Mouse (Mus musculus) liver, postnatal 0 days (tissue): ENCODE data around the gene H2-DMa. TPM values are rescaled to one million over a fixed set of nuclear protein-coding genes. Genes with fewer than 3 reads are reported as not detected.

Source experiments
- ATAC-seq: fragments of 200-750 bp; cut with Nextera tagmentation; 2 replicates; pipeline ENCODE4 v1.8.0; 2017; ENCODE audit warnings: mild to moderate bottlenecking, moderate library complexity
- DNase-seq: peaks from one replicate; pipeline ENCODE4 v3.0.0-alpha.2; 2016
- H3K27ac ChIP-seq: fragments of 300-500 bp; sonication (generic); 2 replicates; pipeline ENCODE4 v1.5.1; 2014; ENCODE audit warnings: antibody characterized with exemption, moderate library complexity, mild to moderate bottlenecking, low read depth
- H3K27me3 ChIP-seq: fragments of 300-500 bp; sonication (generic); 2 replicates; pipeline ENCODE4 v1.6.1; 2014; ENCODE audit warnings: low read length, control low read depth, mixed read lengths; ENCODE audit not compliant: insufficient read depth
- H3K36me3 ChIP-seq: fragments of 300-500 bp; sonication (generic); replicated peaks from 2 replicates; pipeline ENCODE4 v1.6.1; 2014; ENCODE audit warnings: mild to moderate bottlenecking, control low read depth, low read length, moderate library complexity, mixed read lengths; ENCODE audit not compliant: insufficient read depth
- H3K4me1 ChIP-seq: fragments of 300-500 bp; sonication (generic); 2 replicates; pipeline ENCODE4 v1.6.1; 2014; ENCODE audit warnings: antibody characterized with exemption, mild to moderate bottlenecking, control low read depth; ENCODE audit not compliant: insufficient read depth
- H3K4me2 ChIP-seq: fragments of 300-500 bp; sonication (generic); 2 replicates; pipeline ENCODE4 v1.6.1; 2014; ENCODE audit warnings: low read depth, mild to moderate bottlenecking, low read length, moderate library complexity, mixed read lengths
- H3K4me3 ChIP-seq: fragments of 300-500 bp; sonication (generic); 2 replicates; pipeline ENCODE4 v1.5.1; 2014; ENCODE audit warnings: low read depth, low read length
- H3K9ac ChIP-seq: fragments of 300-500 bp; sonication (generic); replicated peaks from 2 replicates; pipeline ENCODE4 v1.6.1; 2014; ENCODE audit warnings: mild to moderate bottlenecking, moderate library complexity
- H3K9me3 ChIP-seq: fragments of 300-500 bp; sonication (generic); 2 replicates; pipeline ENCODE4 v1.6.1; 2016; ENCODE audit warnings: mild to moderate bottlenecking, control low read depth, low read length, mixed read lengths
- CTCF ChIP-seq: sonication (generic); IDR thresholded peaks from 2 replicates; pipeline ENCODE4 v1.5.1; 2016; ENCODE audit warnings: antibody characterized with exemption, low read depth
- EP300 ChIP-seq: IDR thresholded peaks from 2 replicates; pipeline ENCODE4 v1.6.1; 2016; ENCODE audit warnings: antibody characterized with exemption, low read depth, mild to moderate bottlenecking
- WGBS: fragments of 180-500 bp; shearing (Covaris S2); extraction: QIAGEN DNeasy Blood & Tissue Kit; methylation state at CpG from one replicate; pipeline ENCODE4 v1.1.7; 2014; ENCODE audit not compliant: insufficient replicate concordance; 5-methylcytosine and 5-hydroxymethylcytosine counted together
- polyA plus RNA-seq: library from polyadenylated mRNA; unstranded; fragments of >200 nt; fragmentation: Nextera tagmentation; extraction: Ambion mirVana; gene quantifications from 2 replicates; pipeline ENCODE4 v1.2.1, GENCODE M21; 2015

Gene H2-DMa
- polyA plus RNA-seq, 1 experiment from 2014 or later = 11.9 TPM

DNA sequence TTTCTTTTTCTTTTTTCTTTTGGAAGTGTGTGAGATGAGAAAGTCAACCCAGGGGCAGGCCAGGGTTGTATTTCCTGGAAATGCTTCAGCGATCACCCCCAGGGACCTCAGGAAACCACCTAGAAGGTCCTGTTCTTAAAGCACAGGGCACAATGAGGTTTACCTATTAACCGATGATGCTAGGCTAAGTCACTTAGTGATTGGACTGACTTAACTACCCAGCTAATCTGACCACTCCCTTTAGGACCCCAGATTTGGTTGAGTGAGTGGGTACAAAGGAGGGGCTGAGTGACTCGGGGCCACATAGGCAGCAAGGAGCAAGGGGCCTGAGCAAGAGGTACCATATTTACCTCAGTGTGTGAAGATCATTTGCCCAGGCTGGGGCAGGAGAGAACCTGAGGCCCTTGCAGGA is 25.6 kb downstream of the H2-DMa start:
- Histone ChIP-seq H3K4me1 (no peaks in the 10 kb centered on the region), H3K9me3 (no peaks in the 10 kb centered on the region), H3K27ac (no peak overlapping the region), H3K4me2 (no peak overlapping the region), H3K36me3 (no peaks in the 10 kb centered on the region), H3K4me3 (no peak overlapping the region), H3K27me3 (peaks cover 12% of the 10 kb centered on the region), H3K9ac (no peak overlapping the region)
- DNase-seq (no peak), ATAC-seq (no peak)
- WGBS = 51% methylated on average over 3 of the region's 3 CpGs
- TF ChIP-seq CTCF (no peak), EP300 (no peak)

GRCm38 (mm10) chr17:34152923-34153322 is 33.6 kb downstream of the H2-DMa start, which contains the start of gene H2-DMb1:
Gene H2-DMb1, plus strand, starts transcription at chr17:34153072.
- 45% methylated on average over 4 of the region's 4 CpGs for WGBS
- Histone ChIP-seq H3K4me3 (no peak within 1 kb of the TSS), H3K36me3 (no peaks in the 10 kb centered on the region), H3K27ac (no peak within 1 kb of the TSS), H3K4me2 (no peak within 1 kb of the TSS), H3K4me1 (no peaks in the 10 kb centered on the region), H3K27me3 (no peaks in the 10 kb centered on the region), H3K9ac (no peak within 1 kb of the TSS), H3K9me3 (no peaks in the 10 kb centered on the region)
- ATAC-seq = peak; percentile 59
- TF ChIP-seq EP300 (no peak), CTCF (no peak)
- no peak for DNase-seq

GRCm38 (mm10) chr17:34155534-34155933 is 36.2 kb downstream of the H2-DMa start:
- no peak overlapping the region for H3K9ac ChIP-seq
- WGBS = 65% methylated on average over 5 of the region's 5 CpGs
- no peaks in the 10 kb centered on the region for H3K4me1 ChIP-seq
- H3K4me3 ChIP-seq = no peak overlapping the region
- TF ChIP-seq EP300 = no peak
- TF ChIP-seq CTCF = no peak
- DNase-seq (no peak), ATAC-seq (no peak)
- no peak overlapping the region for H3K4me2 ChIP-seq
- H3K27me3 ChIP-seq = no peaks in the 10 kb centered on the region
- H3K9me3 ChIP-seq = no peaks in the 10 kb centered on the region
- no peaks in the 10 kb centered on the region for H3K36me3 ChIP-seq
- no peak overlapping the region for H3K27ac ChIP-seq

DNA sequence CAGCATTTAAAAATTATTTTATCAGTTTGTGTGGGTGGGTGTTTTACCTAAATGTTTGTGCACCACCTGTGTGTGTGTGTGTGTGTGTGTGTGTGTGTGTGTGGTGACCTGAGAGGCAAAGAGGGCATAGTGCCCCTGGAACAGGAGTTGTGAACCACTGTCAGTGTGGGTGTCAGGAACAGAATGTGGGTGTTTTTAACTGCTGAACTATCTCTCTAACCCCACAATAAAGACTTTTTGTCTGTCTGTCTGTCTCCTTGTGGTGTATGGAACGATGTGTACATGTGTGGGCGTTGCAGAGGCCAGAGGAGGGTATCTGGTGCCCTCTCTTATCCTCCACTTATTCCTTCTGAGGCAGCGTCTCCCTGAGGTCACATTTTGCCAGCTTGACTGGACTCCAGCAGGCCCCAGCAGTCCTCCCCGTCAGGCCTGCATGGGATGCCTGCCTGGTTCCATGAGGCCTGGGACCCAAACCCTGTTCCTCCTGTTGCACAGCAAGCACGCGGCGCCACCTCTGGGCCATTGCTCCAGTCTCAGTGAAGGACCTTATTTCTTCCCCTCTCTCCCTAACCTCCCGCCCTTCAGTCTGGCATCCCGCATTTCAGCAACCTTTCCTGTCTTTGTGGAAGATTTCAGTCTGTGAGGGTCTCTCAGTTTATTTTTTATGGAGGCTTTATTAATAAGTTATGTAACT is 45.0 kb downstream of the H2-DMa start:
- peak; percentile 24 for DNase-seq
- no peaks in the 10 kb centered on the region for H3K36me3 ChIP-seq
- TF ChIP-seq CTCF (peak; percentile 52), EP300 (no peak)
- no peak for ATAC-seq
- WGBS = 42% methylated on average over 9 of the region's 9 CpGs
- H3K27me3 ChIP-seq = no peaks in the 10 kb centered on the region
- no peak overlapping the region for H3K4me2 ChIP-seq
- H3K4me1 ChIP-seq = no peaks in the 10 kb centered on the region
- no peak overlapping the region for H3K9ac ChIP-seq
- H3K4me3 ChIP-seq = no peak overlapping the region
- H3K9me3 ChIP-seq = no peaks in the 10 kb centered on the region
- no peak overlapping the region for H3K27ac ChIP-seq

DNA sequence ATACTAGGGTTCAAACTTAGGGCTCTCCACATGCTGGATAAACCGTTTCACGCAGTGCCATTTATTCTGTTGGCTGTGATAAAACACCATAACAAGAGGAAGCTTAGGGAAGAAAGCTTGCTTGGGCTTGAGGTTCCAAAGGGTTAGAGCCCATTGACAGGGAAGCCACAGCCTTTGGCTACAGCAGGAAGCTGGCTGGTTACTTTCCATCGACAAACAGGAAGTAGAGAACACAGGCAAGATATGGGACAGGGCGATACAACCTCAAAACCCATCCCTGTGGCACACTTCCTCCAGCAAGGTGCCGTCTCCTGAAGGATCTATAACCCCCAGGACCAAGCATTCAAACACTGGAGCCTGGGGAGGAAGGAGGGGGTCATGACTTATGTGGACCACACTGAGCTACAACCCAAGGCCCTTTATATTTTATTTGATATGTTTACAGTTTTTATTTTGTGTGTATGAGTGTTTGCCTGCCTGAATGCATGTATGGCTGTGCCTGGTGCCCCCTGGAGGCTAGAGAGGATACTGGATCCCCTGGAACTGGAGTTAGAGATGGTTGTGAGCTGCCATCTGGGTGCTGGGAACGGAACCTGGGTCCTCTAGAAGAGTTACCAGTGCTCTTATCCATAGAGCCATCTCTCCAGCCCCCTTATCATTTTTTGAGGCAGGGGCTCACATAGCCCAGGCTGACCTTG is 45.8 kb downstream of the H2-DMa start:
- DNase-seq (peak; percentile 24), ATAC-seq (no peak; the same call in 1 of the 2 replicates)
- Histone ChIP-seq H3K36me3 (no peaks in the 10 kb centered on the region), H3K9ac (no peak overlapping the region), H3K4me1 (no peaks in the 10 kb centered on the region), H3K9me3 (no peaks in the 10 kb centered on the region), H3K27ac (no peak overlapping the region), H3K4me2 (no peak overlapping the region), H3K27me3 (no peaks in the 10 kb centered on the region), H3K4me3 (no peak overlapping the region)
- WGBS = 42% methylated on average over 6 of the region's 6 CpGs
- TF ChIP-seq EP300 (no peak), CTCF (peak; percentile 50)

- H3K4me1 ChIP-seq = peaks cover 3% of the 10 kb centered on the region
- H3K27me3 ChIP-seq = no peaks in the 10 kb centered on the region
- no peak overlapping the region for H3K9ac ChIP-seq
- no peak for ATAC-seq
- no peak overlapping the region for H3K27ac ChIP-seq
- TF ChIP-seq CTCF (peak; percentile 79), EP300 (no peak)
- peak; percentile 54 for DNase-seq
- H3K9me3 ChIP-seq = no peaks in the 10 kb centered on the region
- H3K4me2 ChIP-seq = no peak overlapping the region
- no peak overlapping the region for H3K4me3 ChIP-seq
- no peaks in the 10 kb centered on the region for H3K36me3 ChIP-seq
- WGBS = 2% methylated on average over 2 of the region's 2 CpGs
Observed at GRCm38 (mm10) chr17:34169279-34169678, 49.9 kb downstream of the H2-DMa start.
